Mouse (Mus musculus): ENCODE results near the gene Pdf. TPM values are rescaled to one million over a fixed set of nuclear protein-coding genes. Genes with fewer than 3 reads are reported as not detected.

Pdf gene
- polyA plus RNA-seq (2017; shearing (Covaris generic)), result 1.9 TPM

GRCm38 (mm10) chr8:107048061-107048941 lies at the start of gene Pdf:
TSS of gene Pdf (minus strand) at chr8:107048614.

DNA sequence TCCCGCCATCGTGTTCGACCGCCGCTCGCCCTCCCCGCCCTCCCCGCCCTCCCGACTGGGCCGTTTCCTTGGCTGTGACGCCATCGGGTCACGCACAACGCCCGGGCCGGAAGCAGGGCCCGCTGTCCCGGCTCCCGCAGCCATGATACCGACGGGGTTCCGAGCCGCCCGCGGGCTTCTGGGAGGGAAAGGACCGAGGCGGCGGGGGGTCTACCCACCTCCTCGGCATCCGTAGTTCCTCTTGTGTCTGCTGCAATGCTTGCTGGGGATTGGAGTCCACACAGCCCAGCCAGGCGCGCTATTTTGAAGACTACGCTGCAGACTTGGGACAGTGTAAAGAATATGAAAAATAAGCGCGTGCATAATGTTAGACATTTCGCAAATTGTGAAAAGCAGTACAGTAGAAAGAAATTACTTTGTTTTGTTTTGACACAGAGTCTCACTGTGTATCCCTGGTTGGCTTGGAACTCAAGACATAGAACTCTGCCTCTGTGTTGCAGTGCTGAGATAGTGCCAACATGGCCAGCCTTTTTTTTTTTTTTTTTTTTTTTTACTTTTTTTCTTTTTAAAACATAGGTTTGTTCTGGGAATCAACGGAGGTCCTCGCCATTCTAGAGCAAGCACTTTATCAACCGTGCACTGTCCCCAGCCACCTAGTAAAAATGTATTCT lies 48.1 kb upstream of the Pdf start, which contains the start of gene Terf2:
Gene Terf2, minus strand, starts transcription at position 182 of the 671 bp plus-strand sequence.

GRCm38 (mm10) chr8:107065511-107066496 lies 17.4 kb upstream of the Pdf start, which contains the start of gene Tmed6:
TSS of gene Tmed6 (minus strand) at chr8:107065644.

DNA sequence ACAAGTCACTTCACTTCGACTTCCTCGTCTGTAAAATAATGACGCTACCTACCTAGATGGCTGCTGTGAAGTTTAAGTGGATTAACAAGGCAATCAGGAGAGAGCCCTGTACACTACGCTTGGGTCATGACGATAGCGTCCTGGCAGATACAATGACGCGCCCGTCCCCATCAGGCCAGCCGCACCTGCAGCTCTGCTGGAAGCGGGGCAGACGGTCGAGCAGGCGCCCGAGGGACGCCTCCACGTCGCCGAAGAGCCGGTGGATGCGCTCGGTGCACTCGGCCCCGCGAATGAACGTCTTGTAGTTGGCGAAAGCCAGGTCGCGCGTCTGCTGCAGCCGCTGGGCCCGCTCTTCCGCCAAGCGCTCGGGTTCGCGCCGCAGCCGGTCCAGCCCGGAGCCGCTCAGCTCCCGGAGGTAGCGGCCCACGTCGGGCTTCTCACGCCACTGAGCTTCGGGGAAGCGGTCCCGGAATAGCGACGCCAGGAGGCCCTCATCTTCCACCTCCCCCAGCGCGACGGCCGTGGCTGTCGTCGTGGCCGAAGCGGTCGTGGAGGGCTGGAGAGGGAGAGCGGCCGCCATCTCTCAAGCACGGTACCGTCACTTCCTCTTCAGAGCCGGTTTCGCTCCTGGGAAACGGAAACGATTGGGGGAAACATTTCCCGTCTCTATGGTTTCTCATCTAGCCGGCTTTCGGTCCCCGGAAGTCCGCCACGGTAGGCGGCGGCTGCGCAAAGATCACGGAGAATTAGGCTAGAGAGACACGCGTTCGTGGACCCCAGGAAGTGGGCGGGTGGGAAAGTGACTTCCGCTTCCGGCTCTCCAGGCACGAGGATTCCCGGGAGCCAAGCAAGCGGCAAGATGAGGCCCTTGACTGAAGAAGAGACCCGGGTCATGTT lies 7.9 kb upstream of the Pdf start, which contains the start of the genes Cog8 and Nip7:
Gene Cog8, minus strand, starts transcription at position 614 of the 897 bp plus-strand sequence.
Gene Nip7, plus strand, starts transcription at position 802 of the 897 bp plus-strand sequence.

GRCm38 (mm10) chr8:107030650-107031576 lies 17.5 kb downstream of the Pdf start, which contains the start of gene Vps4a:
TSS of gene Vps4a (plus strand) at chr8:107031222.

Other genes starting within 250 kb of the Pdf start
- not detected for gene Has3, start 178.4 kb downstream of the Pdf start, polyA plus RNA-seq (2017; shearing (Covaris generic))
- 76.1 TPM for gene Utp4, start 155.0 kb downstream of the Pdf start, polyA plus RNA-seq (2017; shearing (Covaris generic))
- 1.6 TPM for gene Sntb2, start 112.9 kb downstream of the Pdf start, polyA plus RNA-seq (2017; shearing (Covaris generic))
- 55.7 TPM for gene Vps4a, start 17.4 kb downstream of the Pdf start, polyA plus RNA-seq (2017; shearing (Covaris generic))
- gene Cog8, start 8.1 kb upstream of the Pdf start, polyA plus RNA-seq (2017; shearing (Covaris generic)), result 14.6 TPM
- 119 TPM for gene Nip7, start 8.3 kb upstream of the Pdf start, polyA plus RNA-seq (2017; shearing (Covaris generic))
- gene Tmed6, start 17.0 kb upstream of the Pdf start, polyA plus RNA-seq (2017; shearing (Covaris generic)), result not detected
- gene Terf2, start 47.9 kb upstream of the Pdf start, polyA plus RNA-seq (2017; shearing (Covaris generic)), result 7.6 TPM
- 89.8 TPM for gene Cyb5b, start 102.0 kb upstream of the Pdf start, polyA plus RNA-seq (2017; shearing (Covaris generic))
- gene Nfat5, start 244.9 kb upstream of the Pdf start, polyA plus RNA-seq (2017; shearing (Covaris generic)), result 13.9 TPM